Mouse (Mus musculus) forebrain, embryonic 14.5 days (tissue): ENCODE results near the gene Cdk1. TPM values are rescaled to one million over a fixed set of nuclear protein-coding genes. Genes with fewer than 3 reads are reported as not detected.

Experiments
- ATAC-seq: fragments of 200-750 bp; cut with Nextera tagmentation; 2 replicates; pipeline ENCODE4 v1.8.0; 2017; ENCODE audit warnings: mild to moderate bottlenecking, moderate library complexity
- DNase-seq: peaks from one replicate; pipeline ENCODE4 v3.0.0-alpha.2; 2015; ENCODE audit warnings: low spot score
- H3K27ac ChIP-seq: fragments of 300-500 bp; sonication (generic); 2 replicates; pipeline ENCODE4 v1.5.1; 2014; ENCODE audit warnings: low read depth, mild to moderate bottlenecking, control low read depth, low read length, moderate library complexity
- H3K27me3 ChIP-seq: fragments of 300-500 bp; sonication (generic); replicated peaks from 2 replicates; pipeline ENCODE4 v1.6.1; 2014; ENCODE audit warnings: low read length, control low read depth, mixed read lengths; ENCODE audit not compliant: control insufficient read depth, insufficient read depth
- H3K36me3 ChIP-seq: fragments of 300-500 bp; sonication (generic); 2 replicates; pipeline ENCODE4 v1.6.1; 2014; ENCODE audit warnings: low read length, control low read depth; ENCODE audit not compliant: control insufficient read depth, insufficient read depth
- H3K4me1 ChIP-seq: fragments of 300-500 bp; sonication (generic); 2 replicates; pipeline ENCODE4 v1.6.1; 2014; ENCODE audit warnings: antibody characterized with exemption, low read length, control low read depth; ENCODE audit not compliant: control insufficient read depth, insufficient read depth
- H3K4me2 ChIP-seq: fragments of 300-500 bp; sonication (generic); 2 replicates; pipeline ENCODE4 v1.6.1; 2014; ENCODE audit warnings: mild to moderate bottlenecking, control low read depth, low read length
- H3K4me3 ChIP-seq: fragments of 300-500 bp; sonication (generic); 2 replicates; pipeline ENCODE4 v1.5.1; 2014; ENCODE audit warnings: low read depth, low read length, control low read depth
- H3K9ac ChIP-seq: fragments of 300-500 bp; sonication (generic); 2 replicates; pipeline ENCODE4 v1.6.1; 2014; ENCODE audit warnings: mild to moderate bottlenecking, low read length, control low read depth, moderate library complexity
- H3K9me3 ChIP-seq: fragments of 300-500 bp; sonication (generic); replicated peaks from 2 replicates; pipeline ENCODE4 v1.6.1; 2016; ENCODE audit warnings: low read length, control low read depth, mixed read lengths; ENCODE audit not compliant: control insufficient read depth
- WGBS: fragments of 180-500 bp; shearing (Covaris S2); extraction: QIAGEN DNeasy Blood & Tissue Kit; methylation state at CpG from one replicate; pipeline ENCODE4 v1.1.7; 2014; 5-methylcytosine and 5-hydroxymethylcytosine counted together
- polyA plus RNA-seq: library from polyadenylated mRNA; unstranded; fragments of >200 nt; fragmentation: Nextera tagmentation; extraction: Ambion mirVana; gene quantifications from 2 replicates; pipeline ENCODE4 v1.2.1, GENCODE M21; 2014

Gene Cdk1
- polyA plus RNA-seq: 209 and 304 TPM in 2 replicates

DNA sequence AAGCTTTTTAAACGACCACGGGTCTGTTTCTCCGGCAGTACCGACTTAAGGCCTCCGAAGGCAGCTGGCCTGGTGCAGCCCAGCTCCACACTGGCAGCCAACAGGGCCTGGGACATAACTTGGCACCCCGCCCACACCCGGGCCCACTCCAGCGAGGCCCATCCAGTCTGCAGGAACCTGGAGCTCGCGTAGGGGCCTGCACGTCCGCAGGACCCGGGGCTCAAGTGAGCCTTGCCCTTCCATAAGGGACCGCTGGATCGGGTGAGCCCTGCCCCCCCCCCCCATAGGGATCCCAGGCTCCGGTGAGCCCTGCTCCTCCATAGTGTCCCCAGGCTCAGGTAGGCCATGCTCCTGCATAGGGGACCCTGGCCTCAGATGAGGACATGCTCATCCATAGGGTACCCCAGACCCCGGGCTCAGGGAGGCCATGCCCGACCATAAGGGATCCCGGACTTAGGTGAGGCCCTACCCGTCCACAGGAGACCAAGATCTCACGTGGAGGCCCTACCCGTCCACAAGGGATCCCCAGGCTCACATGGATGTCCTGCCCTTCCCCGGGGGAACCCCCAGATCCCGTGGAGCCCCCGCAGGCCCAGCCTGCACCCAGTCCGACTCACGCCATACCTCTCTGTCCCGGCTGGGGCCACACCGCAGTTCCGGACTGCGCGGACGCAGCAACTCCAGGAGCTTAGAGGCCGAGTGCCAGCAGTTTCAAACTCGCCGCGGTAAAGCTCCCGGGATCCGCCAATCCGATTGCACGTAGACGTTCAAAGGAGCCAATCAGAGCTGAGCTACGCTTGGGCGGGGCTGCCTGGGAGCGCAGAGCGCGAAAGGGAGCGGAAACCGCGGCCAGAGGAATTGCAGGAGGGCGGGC is at the start of gene Cdk1:
Cdk1 (minus strand) TSS at position 727 of the 874 bp plus-strand sequence.
- no peaks in the 10 kb centered on the region for H3K27me3 ChIP-seq
- H3K36me3 ChIP-seq: peaks cover 30% of the 10 kb centered on the region
- DNase-seq: peak; percentile 98
- H3K9ac ChIP-seq: peak within 1 kb of the TSS; percentile 80
- H3K9me3 ChIP-seq: no peaks in the 10 kb centered on the region
- peaks cover 16% of the 10 kb centered on the region for H3K4me1 ChIP-seq
- H3K27ac ChIP-seq: peak within 1 kb of the TSS; percentile 49; the same call in 1 of the 2 replicates
- H3K4me2 ChIP-seq: peak within 1 kb of the TSS; percentile 81
- WGBS: under 1% methylated on average over 51 of the region's 51 CpGs
- peak; percentile 97 for ATAC-seq
- peak within 1 kb of the TSS; percentile 61 for H3K4me3 ChIP-seq

DNA sequence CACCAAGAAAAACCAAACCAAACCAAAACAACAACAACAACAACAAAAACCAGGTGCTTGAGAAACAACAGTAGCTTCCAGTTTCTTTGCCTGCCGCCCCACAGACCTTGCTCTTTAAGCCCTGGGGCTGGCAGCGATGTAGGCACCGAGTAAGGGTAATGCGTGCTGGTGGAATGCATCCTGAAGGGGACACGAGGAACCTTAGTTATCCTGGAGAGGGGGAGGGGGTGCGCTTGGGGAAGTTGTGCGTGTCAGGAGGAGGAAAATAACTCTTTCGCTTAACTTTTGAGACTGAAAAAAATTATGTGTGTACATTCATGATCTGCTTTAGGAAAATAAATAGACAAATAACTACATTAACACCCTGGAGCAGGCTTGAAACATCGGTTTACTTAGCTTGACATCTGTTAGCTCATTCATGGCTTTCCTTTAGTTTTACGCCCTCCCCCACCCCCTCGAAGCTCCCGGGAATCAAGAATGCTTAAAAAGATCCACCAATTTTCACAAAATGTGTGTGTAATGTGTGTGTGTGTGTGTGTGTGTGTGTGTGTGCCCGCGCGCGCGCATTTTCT is 47.2 kb upstream of the Cdk1 start:
- no peak overlapping the region for H3K9ac ChIP-seq

DNA sequence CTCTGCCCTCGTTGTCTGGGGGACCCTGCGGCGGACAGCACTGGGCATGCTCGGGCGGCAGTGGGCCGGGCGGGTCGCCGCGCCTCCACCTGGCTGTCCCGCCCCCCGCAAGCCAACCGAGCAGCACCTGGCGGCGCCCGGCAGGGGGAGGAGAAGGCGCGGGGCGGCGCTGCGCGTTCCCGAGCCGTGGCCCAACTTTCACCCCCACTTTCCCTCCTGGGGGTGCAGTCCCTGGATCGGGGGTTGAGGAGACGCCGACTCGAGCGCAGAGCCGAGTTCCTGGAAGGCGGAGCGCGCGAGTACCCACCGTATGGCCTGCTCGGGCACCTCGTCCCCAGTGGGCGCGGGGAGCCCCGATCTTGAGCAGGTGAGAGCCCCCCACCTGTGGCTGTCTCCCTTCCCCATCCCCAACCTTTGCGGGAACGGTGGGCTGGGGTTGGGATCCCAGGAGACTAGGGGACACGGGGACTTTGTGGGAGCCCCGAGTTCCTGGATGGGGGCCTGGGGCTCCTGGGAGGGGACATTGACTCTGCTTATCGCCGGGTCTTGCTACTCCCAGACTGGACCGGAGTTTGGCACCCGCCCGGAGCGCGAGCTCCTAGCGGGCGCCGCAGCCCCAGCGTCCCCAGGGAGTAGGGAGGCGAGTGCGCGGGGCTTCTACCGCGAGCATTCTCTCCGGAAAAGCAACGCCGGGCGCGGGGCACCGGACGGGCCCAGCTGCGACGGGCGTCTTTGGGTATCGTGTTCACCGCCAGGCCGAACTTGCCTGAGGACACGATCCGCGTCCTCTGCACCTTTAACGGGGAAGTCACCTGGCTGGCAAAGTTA is 46.2 kb upstream of the Cdk1 start, which contains the start of gene Ank3:
Ank3 (plus strand) TSS at position 11 of the 828 bp plus-strand sequence.
- Histone ChIP-seq H3K4me2 (peak within 1 kb of the TSS; percentile 100), H3K9me3 (no peaks in the 10 kb centered on the region), H3K36me3 (no peaks in the 10 kb centered on the region), H3K4me1 (peaks cover 8% of the 10 kb centered on the region; the same call in 1 of the 2 replicates), H3K4me3 (peak within 1 kb of the TSS; percentile 56), H3K27ac (no peak within 1 kb of the TSS), H3K9ac (peak within 1 kb of the TSS; percentile 57), H3K27me3 (peaks cover 31% of the 10 kb centered on the region)
- WGBS: under 1% methylated on average over 77 of the region's 77 CpGs
- DNase-seq (peak; percentile 41), ATAC-seq (peak; percentile 68)

More for the DNA sequence above, 47.2 kb upstream of the Cdk1 start:
- peaks cover 8% of the 10 kb centered on the region; the same call in 1 of the 2 replicates for H3K4me1 ChIP-seq
- H3K4me2 ChIP-seq: peak overlapping the region; percentile 100
- 2% methylated on average over 17 of the region's 17 CpGs for WGBS
- H3K27me3 ChIP-seq: peaks cover 31% of the 10 kb centered on the region
- no peaks in the 10 kb centered on the region for H3K36me3 ChIP-seq
- H3K4me3 ChIP-seq: peak overlapping the region; percentile 56
- ATAC-seq (no peak), DNase-seq (peak; percentile 48)
- H3K27ac ChIP-seq: no peak overlapping the region
- no peaks in the 10 kb centered on the region for H3K9me3 ChIP-seq

- DNase-seq (peak; percentile 22), ATAC-seq (peak; percentile 35)
- Histone ChIP-seq H3K27ac (no peak overlapping the region), H3K36me3 (no peaks in the 10 kb centered on the region), H3K27me3 (peaks cover 31% of the 10 kb centered on the region), H3K4me3 (peak overlapping the region; percentile 56), H3K4me1 (peaks cover 8% of the 10 kb centered on the region; the same call in 1 of the 2 replicates), H3K4me2 (peak overlapping the region; percentile 100), H3K9ac (peak overlapping the region; percentile 57), H3K9me3 (no peaks in the 10 kb centered on the region)
- WGBS: under 1% methylated on average over 26 of the region's 26 CpGs
These were observed 45.5 kb upstream of the Cdk1 start for GRCm38 (mm10) chr10:69398197-69398762.

- no peak for DNase-seq
- H3K4me1 ChIP-seq: no peaks in the 10 kb centered on the region
- H3K9me3 ChIP-seq: no peaks in the 10 kb centered on the region
- no peak overlapping the region for H3K4me2 ChIP-seq
- H3K9ac ChIP-seq: no peak overlapping the region
- no peak for ATAC-seq
- H3K36me3 ChIP-seq: no peaks in the 10 kb centered on the region
- H3K4me3 ChIP-seq: no peak overlapping the region
- H3K27ac ChIP-seq: no peak overlapping the region
- 91% methylated on average over 4 of the region's 4 CpGs for WGBS
- H3K27me3 ChIP-seq: no peaks in the 10 kb centered on the region
These were observed 36.8 kb upstream of the Cdk1 start for GRCm38 (mm10) chr10:69389511-69389910.

GRCm38 (mm10) chr10:69386767-69387166 is 34.0 kb upstream of the Cdk1 start:
- no peak for ATAC-seq
- 81% methylated on average over 8 of the region's 8 CpGs for WGBS
- H3K27me3 ChIP-seq: no peaks in the 10 kb centered on the region

DNA sequence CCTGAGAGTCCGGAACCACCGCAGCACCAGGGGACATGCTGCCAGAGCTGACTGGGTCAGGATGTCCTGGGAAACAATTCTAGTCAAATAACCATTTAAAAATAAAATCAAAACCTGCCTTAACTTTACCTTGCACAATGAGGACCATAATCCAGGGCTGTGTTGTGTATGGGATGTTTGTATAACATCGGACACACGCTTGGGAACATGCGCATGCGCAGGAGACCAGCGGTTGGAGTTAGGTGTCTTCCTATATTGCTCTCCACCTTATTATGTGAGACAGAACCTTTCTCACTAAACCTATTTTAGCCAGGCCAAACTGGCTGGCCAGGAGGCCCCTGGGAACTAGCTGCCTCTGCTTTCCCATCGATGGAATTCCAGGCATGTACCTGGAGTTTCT is 32.4 kb upstream of the Cdk1 start:
- H3K36me3 ChIP-seq: no peaks in the 10 kb centered on the region
- WGBS: 96% methylated on average over 8 of the region's 8 CpGs

More at GRCm38 (mm10) chr10:69386767-69387166, 34.0 kb upstream of the Cdk1 start:
- H3K9ac ChIP-seq: no peak overlapping the region
- no peaks in the 10 kb centered on the region for H3K36me3 ChIP-seq
- H3K4me1 ChIP-seq: no peaks in the 10 kb centered on the region
- no peak overlapping the region for H3K27ac ChIP-seq
- no peak for DNase-seq
- no peak overlapping the region for H3K4me3 ChIP-seq
- no peak overlapping the region for H3K4me2 ChIP-seq
- no peaks in the 10 kb centered on the region for H3K9me3 ChIP-seq

DNA sequence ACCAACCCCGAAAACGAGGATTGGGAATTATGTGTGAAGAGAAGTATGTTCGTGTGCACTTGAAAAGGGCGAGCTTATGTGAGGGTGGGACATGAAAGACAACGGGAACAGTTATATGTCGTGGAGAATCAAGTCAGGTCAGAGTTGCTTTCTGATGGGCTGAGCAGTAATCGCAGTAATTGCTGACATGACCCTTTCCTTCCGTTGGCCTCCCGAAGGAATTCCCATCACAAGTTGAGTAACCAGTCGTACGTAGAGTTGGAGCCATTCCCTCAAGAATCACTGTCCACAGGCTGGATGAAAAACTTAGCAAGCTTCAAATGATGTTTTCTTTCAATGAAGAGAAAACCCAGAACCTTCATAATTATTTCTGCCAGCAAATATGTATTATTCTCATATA is 31.9 kb upstream of the Cdk1 start:
- H3K27ac ChIP-seq: no peak overlapping the region
- WGBS: 87% methylated on average over 11 of the region's 11 CpGs
- DNase-seq (no peak), ATAC-seq (no peak)
- H3K9ac ChIP-seq: no peak overlapping the region
- H3K4me2 ChIP-seq: no peak overlapping the region
- H3K27me3 ChIP-seq: no peaks in the 10 kb centered on the region
- no peaks in the 10 kb centered on the region for H3K36me3 ChIP-seq
- H3K4me3 ChIP-seq: no peak overlapping the region
- no peaks in the 10 kb centered on the region for H3K4me1 ChIP-seq
- no peaks in the 10 kb centered on the region for H3K9me3 ChIP-seq

More for the DNA sequence above, 32.4 kb upstream of the Cdk1 start:
- Histone ChIP-seq H3K4me3 (no peak overlapping the region), H3K4me1 (no peaks in the 10 kb centered on the region), H3K9me3 (no peaks in the 10 kb centered on the region), H3K27ac (no peak overlapping the region), H3K9ac (no peak overlapping the region), H3K27me3 (no peaks in the 10 kb centered on the region), H3K4me2 (no peak overlapping the region)
- DNase-seq (no peak), ATAC-seq (no peak)
